Mouse (Mus musculus) kidney, postnatal 0 days (tissue): Measurements from ENCODE around the gene Itpr1. TPM values are rescaled to one million over a fixed set of nuclear protein-coding genes. Genes with fewer than 3 reads are reported as not detected.

Source experiments
- ATAC-seq: fragments of 200-750 bp; cut with Nextera tagmentation; replicated peaks from 2 replicates; pipeline ENCODE4 v1.8.0; 2017; ENCODE audit warnings: low read depth, moderate number of reproducible peaks, moderate TSS enrichment, moderate library complexity; ENCODE audit not compliant: low FRiP score
- DNase-seq: peaks from one replicate; pipeline ENCODE4 v3.0.0-alpha.2; 2016; ENCODE audit warnings: low spot score
- H3K27ac ChIP-seq: fragments of 300-500 bp; sonication (generic); 2 replicates; pipeline ENCODE4 v1.5.1; 2014; ENCODE audit warnings: mild to moderate bottlenecking
- H3K27me3 ChIP-seq: fragments of 300-500 bp; sonication (generic); 2 replicates; pipeline ENCODE4 v1.6.1; 2014; ENCODE audit warnings: low read length, mixed read lengths; ENCODE audit not compliant: insufficient read depth
- H3K36me3 ChIP-seq: fragments of 300-500 bp; sonication (generic); 2 replicates; pipeline ENCODE4 v1.6.1; 2014; ENCODE audit warnings: low read length, mixed read lengths; ENCODE audit not compliant: insufficient read depth
- H3K4me1 ChIP-seq: fragments of 300-500 bp; sonication (generic); replicated peaks from 2 replicates; pipeline ENCODE4 v1.6.1; 2014; ENCODE audit warnings: antibody characterized with exemption, low read length, mixed read lengths; ENCODE audit not compliant: insufficient read depth
- H3K4me2 ChIP-seq: fragments of 300-500 bp; sonication (generic); 2 replicates; pipeline ENCODE4 v1.6.1; 2014; ENCODE audit warnings: mild to moderate bottlenecking, low read length, moderate library complexity, mixed read lengths
- H3K4me3 ChIP-seq: fragments of 300-500 bp; sonication (generic); replicated peaks from 2 replicates; pipeline ENCODE4 v1.5.1; 2014; ENCODE audit warnings: low read depth, low read length
- H3K9ac ChIP-seq: fragments of 300-500 bp; sonication (generic); 2 replicates; pipeline ENCODE4 v1.6.1; 2014; ENCODE audit warnings: low read depth, low read length
- H3K9me3 ChIP-seq: fragments of 300-500 bp; sonication (generic); replicated peaks from 2 replicates; pipeline ENCODE4 v1.6.1; 2016; ENCODE audit warnings: low read length, inconsistent platforms, mixed read lengths
- CTCF ChIP-seq: IDR thresholded peaks from 2 replicates; pipeline ENCODE4 v1.5.1; 2016; ENCODE audit warnings: antibody characterized with exemption, low read depth, mild to moderate bottlenecking, moderate library complexity
- WGBS: fragments of 180-500 bp; shearing (Covaris S2); extraction: QIAGEN DNeasy Blood & Tissue Kit; methylation state at CpG from one replicate; pipeline ENCODE4 v1.1.7; 2014; 5-methylcytosine and 5-hydroxymethylcytosine counted together
- polyA plus RNA-seq: library from polyadenylated mRNA; unstranded; fragments of >200 nt; fragmentation: Nextera tagmentation; extraction: Ambion mirVana; gene quantifications from 2 replicates; pipeline ENCODE4 v1.2.1, GENCODE M21; 2015

Gene Itpr1
- polyA plus RNA-seq, 1 experiment from 2014 or later, result 21.2 TPM

DNA sequence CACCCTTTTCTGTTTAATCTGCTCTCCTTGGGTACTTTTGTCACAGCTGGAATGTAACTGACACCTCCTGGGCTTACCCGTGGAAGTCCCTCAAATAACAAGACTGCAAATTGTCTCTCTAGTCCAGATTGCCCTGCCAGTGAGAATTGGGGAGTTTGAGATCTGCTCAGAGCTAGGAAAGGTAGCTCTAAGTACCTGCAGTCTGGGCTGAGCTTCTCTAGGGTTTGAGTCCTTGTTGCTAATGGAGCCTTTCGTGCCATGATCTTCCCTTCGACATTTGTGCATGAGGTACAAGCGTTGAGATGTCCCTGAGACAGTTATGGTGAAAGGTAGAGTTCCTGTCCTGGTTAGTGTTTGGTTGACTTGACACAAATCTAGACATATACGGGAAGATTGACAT is 89.0 kb downstream of the Itpr1 start:
- Histone ChIP-seq H3K4me2 (no peak overlapping the region), H3K36me3 (no peaks in the 10 kb centered on the region), H3K27me3 (no peaks in the 10 kb centered on the region), H3K4me1 (peaks cover 3% of the 10 kb centered on the region; the same call in 1 of the 2 replicates), H3K9ac (no peak overlapping the region), H3K27ac (no peak overlapping the region), H3K9me3 (no peaks in the 10 kb centered on the region), H3K4me3 (no peak overlapping the region)
- no peak for TF ChIP-seq CTCF
- 85% methylated on average over 5 of the region's 5 CpGs for WGBS
- ATAC-seq, result no peak
- DNase-seq, result no peak

DNA sequence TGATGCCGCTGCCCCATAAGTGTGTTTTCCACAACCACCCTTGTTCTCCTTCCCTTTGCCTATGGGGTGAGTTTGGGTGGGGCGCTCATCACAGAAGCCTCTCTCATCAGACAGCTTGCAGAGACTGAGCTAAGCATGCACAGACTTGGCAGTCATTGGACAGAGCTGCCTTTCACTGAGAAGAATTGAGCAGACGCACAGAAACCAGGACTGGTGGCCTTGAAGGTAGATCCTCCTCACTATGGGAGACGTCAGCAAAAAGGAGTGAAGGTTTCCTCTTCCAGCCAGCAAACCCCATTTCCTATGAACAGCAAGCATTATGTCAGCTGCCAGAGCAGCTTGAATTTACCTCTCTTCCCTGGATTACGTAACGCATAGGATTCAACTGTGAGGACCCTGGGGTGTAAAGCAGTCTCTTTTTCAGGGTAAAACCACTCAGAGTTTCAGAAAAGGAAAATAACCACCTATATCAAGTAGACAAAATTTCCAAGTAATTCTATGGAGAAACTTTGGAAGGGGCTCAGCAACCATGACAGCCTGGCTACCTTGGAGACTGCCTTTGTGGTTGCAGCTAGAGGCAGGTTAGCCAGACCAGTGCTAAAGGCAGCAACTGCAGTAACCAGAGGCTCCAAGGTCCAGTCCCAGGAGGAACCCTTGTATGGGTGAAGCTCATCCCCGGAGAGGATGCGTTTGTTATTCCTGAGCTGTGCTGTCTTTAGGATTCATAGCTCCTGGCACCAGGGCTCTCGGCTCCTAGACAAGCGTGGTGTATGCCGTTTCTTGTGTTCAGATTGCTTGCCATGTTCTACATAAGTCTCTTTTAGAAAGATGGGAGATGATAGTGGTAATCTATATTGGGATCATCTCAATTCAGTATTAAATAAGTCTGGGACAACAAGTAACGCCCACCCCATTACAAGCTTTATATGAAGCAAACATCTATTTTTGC is 91.0 kb downstream of the Itpr1 start:
- Histone ChIP-seq H3K4me1 (peaks cover 3% of the 10 kb centered on the region; the same call in 1 of the 2 replicates), H3K9me3 (no peaks in the 10 kb centered on the region), H3K36me3 (no peaks in the 10 kb centered on the region), H3K9ac (no peak overlapping the region), H3K27ac (no peak overlapping the region), H3K4me2 (no peak overlapping the region), H3K27me3 (no peaks in the 10 kb centered on the region), H3K4me3 (no peak overlapping the region)
- DNase-seq (no peak), ATAC-seq (no peak)
- WGBS, result 79% methylated on average over 12 of the region's 12 CpGs
- no peak for TF ChIP-seq CTCF

DNA sequence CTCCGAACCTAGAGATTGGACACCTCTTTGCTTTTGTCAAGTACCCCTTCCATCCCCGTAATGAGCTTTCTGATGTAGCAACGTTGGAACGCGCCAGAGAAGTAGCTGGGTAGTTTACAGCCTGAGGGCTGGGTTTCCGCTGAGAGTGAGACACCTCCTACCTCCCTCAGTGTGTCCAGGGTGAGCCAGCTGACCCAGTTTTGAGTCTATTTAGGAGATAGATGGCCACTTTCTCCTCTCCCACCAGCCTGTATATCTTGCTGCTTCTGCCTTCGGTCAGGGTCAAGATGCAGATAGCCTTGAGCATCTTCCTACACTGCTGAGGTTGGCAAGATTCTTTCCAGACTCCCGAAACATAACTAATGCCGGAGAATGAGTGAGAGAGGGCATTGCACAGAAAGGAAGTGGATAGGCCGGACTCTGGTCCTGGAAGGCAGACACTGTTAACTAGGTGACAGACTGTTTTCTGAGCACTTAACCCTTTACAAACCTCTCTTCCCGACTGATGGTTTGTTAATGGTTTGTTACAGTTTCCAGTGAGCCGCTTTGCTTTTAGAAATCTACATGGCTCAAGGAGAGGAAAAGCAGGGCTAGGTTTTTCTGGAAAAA is 92.4 kb downstream of the Itpr1 start:
- Histone ChIP-seq H3K27ac (peak overlapping the region; percentile 63), H3K27me3 (no peaks in the 10 kb centered on the region), H3K4me3 (no peak overlapping the region), H3K4me2 (no peak overlapping the region), H3K36me3 (no peaks in the 10 kb centered on the region), H3K9ac (no peak overlapping the region), H3K9me3 (no peaks in the 10 kb centered on the region), H3K4me1 (peaks cover 3% of the 10 kb centered on the region; the same call in 1 of the 2 replicates)
- ATAC-seq, result no peak; the same call in 1 of the 2 replicates
- DNase-seq, result peak; percentile 48
- WGBS, result 25% methylated on average over 12 of the region's 12 CpGs
- TF ChIP-seq CTCF, result no peak

- 0 out of 2 replicates have a peak, but pooled peaks have one; percentile 55 for ATAC-seq
Measured at GRCm38 (mm10) chr6:108306240-108306639, 93.3 kb downstream of the Itpr1 start.

DNA sequence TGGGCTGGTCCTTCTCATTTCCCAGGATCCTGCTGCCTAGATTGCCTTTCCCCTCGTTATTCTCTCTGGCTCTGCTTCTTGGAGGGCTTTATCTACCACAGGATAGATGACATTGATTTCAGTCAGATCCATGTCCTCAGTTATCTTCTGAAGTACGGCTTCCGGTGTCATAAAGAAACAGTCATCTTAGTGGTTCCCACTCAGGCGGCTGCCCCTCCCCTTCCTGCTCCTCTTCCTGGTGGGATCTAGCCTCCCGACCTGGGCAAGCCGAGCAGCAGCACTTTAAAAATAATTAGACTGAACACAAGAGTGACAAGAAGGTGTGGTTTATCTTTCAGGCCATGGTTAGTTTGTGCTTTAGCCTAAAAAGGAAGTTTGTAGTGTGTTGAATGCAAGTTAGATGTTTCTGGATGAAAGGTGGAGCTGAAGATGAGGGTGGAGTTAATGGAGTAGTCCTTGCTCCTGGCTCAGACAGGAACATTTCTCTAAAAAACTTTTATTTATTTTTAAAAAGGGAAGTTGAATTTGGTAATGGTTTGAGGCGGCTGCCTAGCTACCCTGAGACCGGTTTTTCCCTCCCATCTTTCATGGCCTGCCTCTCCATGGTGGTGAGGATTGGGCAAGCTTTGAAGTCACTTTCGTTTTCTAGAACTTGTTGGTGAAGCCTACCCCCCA is 94.2 kb downstream of the Itpr1 start:
- H3K36me3 ChIP-seq, result no peaks in the 10 kb centered on the region
- no peak overlapping the region for H3K9ac ChIP-seq
- no peak for ATAC-seq
- 55% methylated on average over 9 of the region's 9 CpGs for WGBS
- no peaks in the 10 kb centered on the region for H3K27me3 ChIP-seq
- no peak for TF ChIP-seq CTCF
- peaks cover 3% of the 10 kb centered on the region; the same call in 1 of the 2 replicates for H3K4me1 ChIP-seq
- DNase-seq, result peak; percentile 42
- H3K4me3 ChIP-seq, result no peak overlapping the region
- no peaks in the 10 kb centered on the region for H3K9me3 ChIP-seq
- H3K27ac ChIP-seq, result peak overlapping the region; percentile 85; the same call in 1 of the 2 replicates
- H3K4me2 ChIP-seq, result peak overlapping the region; percentile 43; the same call in 1 of the 2 replicates

More at GRCm38 (mm10) chr6:108306240-108306639, 93.3 kb downstream of the Itpr1 start:
- Histone ChIP-seq H3K27me3 (no peaks in the 10 kb centered on the region), H3K4me2 (peak overlapping the region; percentile 43), H3K4me3 (no peak overlapping the region), H3K36me3 (no peaks in the 10 kb centered on the region), H3K27ac (peak overlapping the region; percentile 85), H3K4me1 (peaks cover 3% of the 10 kb centered on the region; the same call in 1 of the 2 replicates), H3K9ac (0 out of 2 replicates have a peak overlapping the region, but pooled peaks have one; percentile 27), H3K9me3 (no peaks in the 10 kb centered on the region)
- TF ChIP-seq CTCF, result peak; percentile 20; the same call in 1 of the 2 replicates
- WGBS, result 35% methylated on average over 11 of the region's 11 CpGs
- DNase-seq, result peak; percentile 87

DNA sequence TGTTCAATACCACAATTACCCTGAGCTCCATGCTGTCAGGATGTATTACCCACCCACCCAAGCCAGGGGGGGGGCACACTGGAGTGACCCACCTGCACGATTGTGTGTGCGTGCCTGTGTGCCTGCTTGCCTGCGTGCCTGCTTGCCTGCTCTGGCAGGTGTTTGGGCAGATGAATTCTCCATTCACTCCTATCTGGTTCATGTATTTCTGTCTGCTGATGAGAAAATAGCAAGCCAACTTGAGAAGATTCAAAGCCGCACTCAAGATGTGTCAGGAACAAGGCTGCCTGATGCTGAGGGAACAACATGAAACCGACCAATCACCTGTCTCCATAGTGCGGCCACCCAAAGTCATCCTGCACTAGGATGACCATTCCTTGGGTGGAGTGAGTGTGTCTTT is 94.9 kb downstream of the Itpr1 start:
- H3K27me3 ChIP-seq, result no peaks in the 10 kb centered on the region
- no peak overlapping the region for H3K9ac ChIP-seq
- H3K4me1 ChIP-seq, result peaks cover 3% of the 10 kb centered on the region; the same call in 1 of the 2 replicates
- no peaks in the 10 kb centered on the region for H3K9me3 ChIP-seq
- no peak for DNase-seq
- H3K27ac ChIP-seq, result no peak overlapping the region
- no peaks in the 10 kb centered on the region for H3K36me3 ChIP-seq
- no peak overlapping the region for H3K4me2 ChIP-seq
- TF ChIP-seq CTCF, result no peak
- no peak for ATAC-seq
- WGBS, result 95% methylated on average over 6 of the region's 6 CpGs
- no peak overlapping the region for H3K4me3 ChIP-seq
